Mouse (Mus musculus) cerebellum, adult 11 months (tissue): ENCODE results near the gene Cfap43.

ENCODE experiments used
- DNase-seq: peaks from one replicate; pipeline ENCODE4 v3.0.0; 2022

The Cfap43 gene

GRCm38 (mm10) chr19:47914191-47914590, 4.9 kb downstream of the Cfap43 start:
- no peak for DNase-seq

- DNase-seq, result no peak
These were observed 5.7 kb downstream of the Cfap43 start for GRCm38 (mm10) chr19:47913344-47913743.

- DNase-seq, result no peak
These were observed 8.3 kb downstream of the Cfap43 start for GRCm38 (mm10) chr19:47910751-47911150.

- DNase-seq, result no peak
These were observed 8.9 kb downstream of the Cfap43 start for GRCm38 (mm10) chr19:47910117-47910618.

- DNase-seq, result no peak
These were observed 9.5 kb downstream of the Cfap43 start for GRCm38 (mm10) chr19:47909387-47910116.

GRCm38 (mm10) chr19:47908961-47909371, 10.1 kb downstream of the Cfap43 start:
- DNase-seq, result no peak

GRCm38 (mm10) chr19:47907596-47907995, 11.5 kb downstream of the Cfap43 start:
- DNase-seq, result no peak

- DNase-seq, result no peak
These were observed 13.5 kb downstream of the Cfap43 start for GRCm38 (mm10) chr19:47905603-47906002.

GRCm38 (mm10) chr19:47905081-47905480, 14.0 kb downstream of the Cfap43 start:
- no peak for DNase-seq

GRCm38 (mm10) chr19:47903679-47904078, 15.4 kb downstream of the Cfap43 start:
- no peak for DNase-seq

GRCm38 (mm10) chr19:47902316-47903201, 16.5 kb downstream of the Cfap43 start:
- DNase-seq, result no peak

- DNase-seq, result no peak
These were observed 18.5 kb downstream of the Cfap43 start for GRCm38 (mm10) chr19:47900558-47900957.

GRCm38 (mm10) chr19:47900012-47900411, 19.1 kb downstream of the Cfap43 start:
- DNase-seq, result no peak

- no peak for DNase-seq
These were observed 20.5 kb downstream of the Cfap43 start for GRCm38 (mm10) chr19:47898472-47899079.

GRCm38 (mm10) chr19:47893092-47893491, 26.0 kb downstream of the Cfap43 start:
- no peak for DNase-seq

- no peak for DNase-seq
These were observed 27.4 kb downstream of the Cfap43 start for GRCm38 (mm10) chr19:47891562-47892312.

- DNase-seq, result no peak
These were observed 28.5 kb downstream of the Cfap43 start for GRCm38 (mm10) chr19:47890489-47891130.

GRCm38 (mm10) chr19:47888037-47888436, 31.1 kb downstream of the Cfap43 start:
- DNase-seq, result no peak

- no peak for DNase-seq
These were observed 31.7 kb downstream of the Cfap43 start for GRCm38 (mm10) chr19:47887417-47887816.

GRCm38 (mm10) chr19:47886617-47887016, 32.5 kb downstream of the Cfap43 start:
- no peak for DNase-seq

- DNase-seq, result no peak
These were observed 33.2 kb downstream of the Cfap43 start for GRCm38 (mm10) chr19:47885886-47886285.

- DNase-seq, result no peak
These were observed 33.8 kb downstream of the Cfap43 start for GRCm38 (mm10) chr19:47885191-47885743.
